Mouse (Mus musculus) bone marrow macrophage, adult 2 months (primary cell): ENCODE measurements around the gene Mpdu1. TPM values are rescaled to one million over a fixed set of nuclear protein-coding genes. Genes with fewer than 3 reads are reported as not detected.
"Not testable (repeated sequence)": the region's sequence is repeated elsewhere in the genome, so short reads cannot be mapped to it uniquely, and the experiment has no call there.

Source experiments
- H3K27ac ChIP-seq: 2 replicates; pipeline ENCODE4 v1.5.1; 2012; ENCODE audit warnings: low read depth, low read length; ENCODE audit not compliant: insufficient read depth
- H3K4me1 ChIP-seq: 2 replicates; pipeline ENCODE4 v1.6.1; 2012; ENCODE audit warnings: low read length; ENCODE audit not compliant: control insufficient read depth, insufficient read depth
- H3K4me3 ChIP-seq: 2 replicates; pipeline ENCODE4 v1.5.1; 2012; ENCODE audit warnings: mild to moderate bottlenecking, low read length, moderate library complexity; ENCODE audit not compliant: insufficient read depth
- CTCF ChIP-seq: IDR thresholded peaks from 2 replicates; pipeline ENCODE4 v1.5.1; 2012; ENCODE audit warnings: low read depth, mild to moderate bottlenecking, low read length, moderate library complexity
- POLR2A ChIP-seq: IDR thresholded peaks from 2 replicates; pipeline ENCODE4 v1.6.1; 2012; ENCODE audit warnings: mild to moderate bottlenecking, low read depth, low read length, borderline replicate concordance
- polyA plus RNA-seq: library from polyadenylated mRNA; stranded (reverse); fragments of >200 nt; gene quantifications from 2 replicates; pipeline ENCODE4 v1.2.4, GENCODE M21; 2012; ENCODE audit not compliant: missing spikeins, insufficient read depth, insufficient read length

Mpdu1 gene
- polyA plus RNA-seq, 1 experiment = 68.9 TPM

GRCm38 (mm10) chr11:69621571-69622268, 40.7 kb downstream of the Mpdu1 start, which contains the start of gene Sat2:
Sat2 (plus strand) TSS chr11:69622024.
- Histone ChIP-seq H3K4me3 (peak within 1 kb of the TSS; percentile 65), H3K27ac (no peak within 1 kb of the TSS), H3K4me1 (peaks cover 3% of the 10 kb centered on the region)
- TF ChIP-seq POLR2A = no peak
- TF ChIP-seq CTCF = no peak

GRCm38 (mm10) chr11:69620394-69621081, 41.9 kb downstream of the Mpdu1 start:
- no peak overlapping the region for H3K27ac ChIP-seq
- peaks cover 3% of the 10 kb centered on the region for H3K4me1 ChIP-seq
- no peak overlapping the region for H3K4me3 ChIP-seq
- TF ChIP-seq CTCF = no peak
- no peak for TF ChIP-seq POLR2A

GRCm38 (mm10) chr11:69617805-69618204, 44.6 kb downstream of the Mpdu1 start, which contains the start of gene Shbg:
Shbg (minus strand) TSS chr11:69617905.
- TF ChIP-seq CTCF (no peak), POLR2A (no peak)
- no peak within 1 kb of the TSS for H3K27ac ChIP-seq
- H3K4me1 ChIP-seq = peaks cover 3% of the 10 kb centered on the region
- no peak within 1 kb of the TSS for H3K4me3 ChIP-seq

GRCm38 (mm10) chr11:69616781-69617180, 45.7 kb downstream of the Mpdu1 start:
- no peak overlapping the region for H3K4me3 ChIP-seq
- H3K27ac ChIP-seq = no peak overlapping the region
- TF ChIP-seq CTCF = no peak
- no peak for TF ChIP-seq POLR2A
- peaks cover 3% of the 10 kb centered on the region for H3K4me1 ChIP-seq

GRCm38 (mm10) chr11:69614257-69614588, 48.2 kb downstream of the Mpdu1 start:
- not testable (repeated sequence) for H3K4me1 ChIP-seq, H3K4me3 ChIP-seq, H3K27ac ChIP-seq

- H3K4me1 ChIP-seq = no peaks in the 10 kb centered on the region; the same call in 1 of the 2 replicates
- TF ChIP-seq CTCF = peak; percentile 76
- no peak for TF ChIP-seq POLR2A
- peak overlapping the region; percentile 15; the same call in 1 of the 2 replicates for H3K4me3 ChIP-seq
- H3K27ac ChIP-seq = no peak overlapping the region
Measured at GRCm38 (mm10) chr11:69613553-69614256, 48.7 kb downstream of the Mpdu1 start.

- H3K4me1 ChIP-seq = no peaks in the 10 kb centered on the region; the same call in 1 of the 2 replicates
- no peak for TF ChIP-seq POLR2A
- no peak for TF ChIP-seq CTCF
Measured at GRCm38 (mm10) chr11:69610899-69611298, 51.5 kb downstream of the Mpdu1 start.

GRCm38 (mm10) chr11:69609416-69609815, 53.0 kb downstream of the Mpdu1 start:
- TF ChIP-seq POLR2A (no peak), CTCF (no peak)
- Histone ChIP-seq H3K27ac (no peak overlapping the region), H3K4me1 (no peaks in the 10 kb centered on the region; the same call in 1 of the 2 replicates), H3K4me3 (no peak overlapping the region)

More at GRCm38 (mm10) chr11:69610899-69611298, 51.5 kb downstream of the Mpdu1 start:
- Histone ChIP-seq H3K4me3 (no peak overlapping the region), H3K27ac (no peak overlapping the region)

GRCm38 (mm10) chr11:69608525-69608924, 53.9 kb downstream of the Mpdu1 start:
- TF ChIP-seq POLR2A (no peak), CTCF (no peak)
- Histone ChIP-seq H3K27ac (no peak overlapping the region), H3K4me1 (no peaks in the 10 kb centered on the region)

GRCm38 (mm10) chr11:69606832-69607231, 55.6 kb downstream of the Mpdu1 start:
- H3K4me3 ChIP-seq = no peak overlapping the region
- TF ChIP-seq CTCF (no peak), POLR2A (no peak)
- no peak overlapping the region for H3K27ac ChIP-seq
- H3K4me1 ChIP-seq = no peaks in the 10 kb centered on the region

More at GRCm38 (mm10) chr11:69608525-69608924, 53.9 kb downstream of the Mpdu1 start:
- H3K4me3 ChIP-seq = no peak overlapping the region

Other genes with a start within 250 kb of the Mpdu1 start
- gene Kdm6b, start 249.0 kb downstream of the Mpdu1 start, polyA plus RNA-seq = 8.1 and 9.3 TPM in 2 replicates
- 0.72 and 0.76 TPM in 2 replicates for gene Dnah2, start 113.5 kb downstream of the Mpdu1 start, polyA plus RNA-seq
- gene Efnb3, start 102.4 kb downstream of the Mpdu1 start, polyA plus RNA-seq = 0.33 TPM in 1 of 2 replicates, not detected in the other
- 8.2 and 8.8 TPM in 2 replicates for gene Wrap53, start 82.4 kb downstream of the Mpdu1 start, polyA plus RNA-seq
- gene Trp53, start 82.3 kb downstream of the Mpdu1 start, polyA plus RNA-seq = 76.1 and 79.7 TPM in 2 replicates
- not detected in 2 replicates for gene Atp1b2, start 56.7 kb downstream of the Mpdu1 start, polyA plus RNA-seq
- gene Shbg, start 44.7 kb downstream of the Mpdu1 start, polyA plus RNA-seq = not detected in 2 replicates
- gene Sat2, start 40.6 kb downstream of the Mpdu1 start, polyA plus RNA-seq = 2.5 and 4.3 TPM in 2 replicates
- 54.1 and 64.6 TPM in 2 replicates for gene Fxr2, start 29.7 kb downstream of the Mpdu1 start, polyA plus RNA-seq
- not detected in 2 replicates for gene Sox15, start 7.3 kb downstream of the Mpdu1 start, polyA plus RNA-seq
- gene Cd68, start 3.5 kb upstream of the Mpdu1 start, polyA plus RNA-seq = 1,401 and 1,598 TPM in 2 replicates
- gene Eif4a1, start 9.8 kb upstream of the Mpdu1 start, polyA plus RNA-seq = 303 and 319 TPM in 2 replicates
- 120 and 131 TPM in 2 replicates for gene Senp3, start 19.4 kb upstream of the Mpdu1 start, polyA plus RNA-seq
- gene Tnfsf13, start 23.1 kb upstream of the Mpdu1 start, polyA plus RNA-seq = 20.8 and 23.9 TPM in 2 replicates
- 97.6 and 101 TPM in 2 replicates for gene Tnfsf12, start 33.2 kb upstream of the Mpdu1 start, polyA plus RNA-seq
- gene Tnfsfm13, start 33.5 kb upstream of the Mpdu1 start, polyA plus RNA-seq = 43.9 and 59.4 TPM in 2 replicates
- 46.5 and 69.7 TPM in 2 replicates for gene Polr2a, start 96.0 kb upstream of the Mpdu1 start, polyA plus RNA-seq
- gene Slc35g3, start 99.3 kb upstream of the Mpdu1 start, polyA plus RNA-seq = not detected in 2 replicates
- 28.8 and 38.2 TPM in 2 replicates for gene Zbtb4, start 103.3 kb upstream of the Mpdu1 start, polyA plus RNA-seq
- gene Chrnb1, start 133.3 kb upstream of the Mpdu1 start, polyA plus RNA-seq = 1.0 and 1.8 TPM in 2 replicates
- 27.9 and 29.7 TPM in 2 replicates for gene Fgf11, start 139.2 kb upstream of the Mpdu1 start, polyA plus RNA-seq
- gene Tmem102, start 143.0 kb upstream of the Mpdu1 start, polyA plus RNA-seq = not detected in 2 replicates
- gene Gm39566, start 152.7 kb upstream of the Mpdu1 start, polyA plus RNA-seq = not detected in 2 replicates
- not detected in 2 replicates for gene Spem2, start 155.8 kb upstream of the Mpdu1 start, polyA plus RNA-seq
- gene Spem1, start 159.5 kb upstream of the Mpdu1 start, polyA plus RNA-seq = not detected in 2 replicates
- gene Nlgn2, start 175.1 kb upstream of the Mpdu1 start, polyA plus RNA-seq = 9.9 and 10.9 TPM in 2 replicates
- 253 and 279 TPM in 2 replicates for gene Tmem256, start 175.9 kb upstream of the Mpdu1 start, polyA plus RNA-seq
- 58.6 and 68.1 TPM in 2 replicates for gene Plscr3, start 183.7 kb upstream of the Mpdu1 start, polyA plus RNA-seq
- not detected in 2 replicates for gene Tnk1, start 196.1 kb upstream of the Mpdu1 start, polyA plus RNA-seq
- not detected in 2 replicates for gene Tmem95, start 215.4 kb upstream of the Mpdu1 start, polyA plus RNA-seq
- gene Kctd11, start 218.8 kb upstream of the Mpdu1 start, polyA plus RNA-seq = 6.3 and 7.1 TPM in 2 replicates
- 0.66 TPM in 1 of 2 replicates, not detected in the other for gene Acap1, start 232.9 kb upstream of the Mpdu1 start, polyA plus RNA-seq
- gene 2810408A11Rik, start 238.3 kb upstream of the Mpdu1 start, polyA plus RNA-seq = 1.4 TPM in 1 of 2 replicates, not detected in the other
- 15.8 and 16.9 TPM in 2 replicates for gene Neurl4, start 238.4 kb upstream of the Mpdu1 start, polyA plus RNA-seq